Mouse (Mus musculus): Measurements from ENCODE around the gene Fbxo47.
A peak's percentile ranks its signal among the peaks of the same experiment; 100 is the strongest.

Fbxo47 gene

DNA sequence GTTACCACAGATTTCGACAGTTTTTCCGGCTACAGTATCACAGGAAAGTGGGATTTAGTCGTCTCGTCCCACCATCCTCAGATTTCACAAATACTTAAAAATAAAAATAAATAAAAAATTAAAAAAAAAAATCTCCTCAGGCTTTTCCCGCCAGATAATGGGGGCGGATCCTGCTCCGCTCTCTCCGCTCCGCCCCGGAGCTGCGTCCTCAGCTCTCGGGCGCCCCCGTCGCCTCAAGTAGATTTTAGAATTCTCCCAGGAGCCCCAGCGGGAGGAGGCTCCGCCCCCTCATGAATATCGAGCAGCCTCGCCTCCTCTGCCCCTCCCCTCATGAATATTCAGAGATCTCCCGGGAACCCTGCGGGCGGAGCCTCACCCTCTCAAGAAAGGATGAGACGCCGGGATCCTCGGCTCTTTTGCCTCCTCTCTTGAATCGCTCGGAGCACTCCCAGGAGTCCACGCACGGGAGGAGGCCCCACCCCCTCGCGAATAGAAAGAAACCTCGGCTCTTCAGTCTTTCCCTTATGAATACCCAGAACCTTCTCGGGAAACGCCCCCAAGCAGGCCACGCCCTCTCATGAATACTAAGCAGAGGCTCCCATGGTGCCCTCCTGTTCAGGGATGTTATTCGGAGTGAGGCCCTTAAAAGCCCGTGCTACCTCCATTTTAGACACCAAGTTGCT, at the start of gene Fbxo47:
Fbxo47 (minus strand) TSS at position 237 of the 683 bp plus-strand sequence.
- DNase-seq (ENCODE audit: low spot score in 2 of 2): peak; percentile 86 to 89

- DNase-seq (ENCODE audit: low spot score in 2 of 2): no peak
Observed at GRCm38 (mm10) chr11:97933553-97933952, 49.6 kb upstream of the Fbxo47 start.

GRCm38 (mm10) chr11:97928905-97929304, 45.0 kb upstream of the Fbxo47 start:
- no peak for DNase-seq (ENCODE audit: low spot score in 2 of 2)

GRCm38 (mm10) chr11:97924217-97924616, 40.3 kb upstream of the Fbxo47 start:
- no peak for DNase-seq (ENCODE audit: low spot score in 2 of 2)

DNA sequence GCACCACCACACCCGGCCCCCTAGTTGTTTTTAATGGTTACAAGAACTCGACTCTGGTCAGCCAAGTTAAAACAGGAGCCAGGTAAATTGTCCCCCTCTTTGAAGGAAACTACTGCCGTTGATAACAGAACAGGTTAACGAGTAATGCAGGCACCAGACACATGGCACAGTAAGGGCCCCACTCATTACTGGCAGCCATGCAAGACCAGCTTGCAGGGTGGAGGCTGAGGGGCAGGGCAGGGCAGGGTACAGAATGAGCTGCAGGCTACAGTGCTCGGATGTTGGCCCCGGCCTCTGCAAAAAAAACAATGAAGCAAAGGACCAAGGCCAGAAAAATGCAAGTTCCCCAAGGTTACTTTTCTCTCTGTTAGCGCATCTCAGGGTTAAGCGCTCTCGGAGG, 39.7 kb upstream of the Fbxo47 start:
- no peak for DNase-seq (ENCODE audit: low spot score in 2 of 2)

DNA sequence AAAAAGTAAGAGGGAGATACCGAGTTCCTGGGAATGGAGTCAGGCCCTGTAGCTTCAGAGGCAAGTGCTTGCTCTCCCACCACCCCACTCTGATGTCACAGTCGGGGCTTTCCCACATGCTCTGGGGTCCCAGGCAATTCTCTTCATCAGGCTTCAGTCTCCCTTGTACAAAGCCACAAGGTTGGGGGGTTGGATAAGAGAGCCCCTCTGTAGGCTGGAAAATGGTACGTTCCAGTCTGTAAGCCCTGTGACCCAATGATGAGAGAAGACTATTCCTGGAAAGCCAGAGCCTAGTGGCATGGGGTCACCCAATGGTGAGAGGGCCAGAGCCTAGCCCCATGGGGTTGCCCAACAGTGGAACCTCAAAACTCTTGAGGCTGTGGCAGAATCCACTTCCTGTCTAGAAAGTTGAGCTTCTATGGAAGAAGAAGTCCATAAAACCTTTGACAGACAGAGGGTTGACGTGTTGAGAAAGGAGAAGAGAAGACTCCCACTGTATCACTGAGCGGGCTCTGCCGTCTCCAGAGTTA, 32.1 kb upstream of the Fbxo47 start:
- DNase-seq (ENCODE audit: low spot score in 2 of 2): no peak

GRCm38 (mm10) chr11:97915471-97915870, 31.5 kb upstream of the Fbxo47 start:
- no peak for DNase-seq (ENCODE audit: low spot score in 2 of 2)

GRCm38 (mm10) chr11:97913111-97913510, 29.2 kb upstream of the Fbxo47 start:
- DNase-seq (ENCODE audit: low spot score in 2 of 2): no peak

GRCm38 (mm10) chr11:97908634-97909348, 24.8 kb upstream of the Fbxo47 start:
- no peak for DNase-seq (ENCODE audit: low spot score in 2 of 2)

DNA sequence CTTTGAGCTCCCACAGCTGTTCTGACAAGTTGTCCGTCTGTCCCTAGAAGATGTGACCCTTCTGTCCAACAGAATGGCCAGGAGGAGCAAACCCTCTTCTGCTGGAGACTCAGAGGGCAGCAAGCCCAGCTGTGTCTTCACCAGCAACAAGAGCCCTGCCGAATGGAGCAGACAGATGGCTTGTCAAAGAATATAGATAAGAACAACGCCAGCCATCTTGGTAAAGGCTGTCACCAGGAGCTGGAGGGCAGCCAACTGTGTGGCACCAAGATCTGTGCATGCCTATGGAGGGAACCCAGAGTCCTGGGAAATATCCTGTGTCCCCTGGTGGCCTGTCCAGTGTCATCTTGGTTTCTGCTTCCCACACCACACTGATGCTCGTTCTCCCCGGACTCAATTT, 24.0 kb upstream of the Fbxo47 start:
- no peak for DNase-seq (ENCODE audit: low spot score in 2 of 2)

DNA sequence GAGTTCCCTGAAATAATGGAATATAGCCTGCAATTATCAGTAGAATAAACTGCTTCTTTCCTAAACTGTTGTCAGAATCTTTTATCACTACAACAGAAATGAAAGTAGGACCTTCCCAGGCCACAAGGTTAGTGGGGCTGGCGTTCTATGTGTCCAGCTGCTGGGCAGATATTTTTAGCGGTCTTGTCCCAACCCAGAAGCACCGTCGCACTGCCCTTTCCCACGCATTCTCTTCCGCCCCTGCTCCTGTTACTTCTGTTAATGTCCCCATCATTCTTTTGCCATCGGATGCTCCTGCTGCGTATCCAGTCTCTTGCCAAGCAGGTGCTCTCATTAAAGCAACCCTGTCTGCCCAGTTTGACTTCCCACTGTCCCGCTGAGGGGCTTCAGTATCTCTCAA, 23.0 kb upstream of the Fbxo47 start:
- DNase-seq (ENCODE audit: low spot score in 2 of 2): no peak

- DNase-seq (ENCODE audit: low spot score in 2 of 2): no peak
Observed at GRCm38 (mm10) chr11:97905941-97906340, 22.0 kb upstream of the Fbxo47 start.

GRCm38 (mm10) chr11:97905540-97905939, 21.6 kb upstream of the Fbxo47 start:
- no peak for DNase-seq (ENCODE audit: low spot score in 2 of 2)

DNA sequence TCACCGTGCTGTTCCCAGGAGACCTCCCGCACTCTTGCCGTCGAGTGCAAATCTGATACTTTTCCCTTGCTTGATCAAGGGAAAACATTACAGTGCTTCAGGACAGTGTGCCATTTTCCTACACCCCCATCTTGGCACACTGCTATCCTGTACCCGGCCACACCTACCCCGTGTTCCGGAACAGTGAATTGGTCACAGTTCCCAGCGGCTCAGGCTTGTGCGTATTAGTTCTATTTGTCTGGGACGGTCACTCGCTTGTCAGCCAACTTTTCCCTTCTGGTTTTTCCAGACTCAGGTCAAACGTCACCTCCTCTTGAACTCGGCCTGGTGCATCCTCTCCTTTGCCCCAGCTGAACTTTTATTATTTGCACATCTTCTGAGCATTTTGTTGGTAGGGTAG, 20.8 kb upstream of the Fbxo47 start:
- no peak for DNase-seq (ENCODE audit: low spot score in 2 of 2)

DNA sequence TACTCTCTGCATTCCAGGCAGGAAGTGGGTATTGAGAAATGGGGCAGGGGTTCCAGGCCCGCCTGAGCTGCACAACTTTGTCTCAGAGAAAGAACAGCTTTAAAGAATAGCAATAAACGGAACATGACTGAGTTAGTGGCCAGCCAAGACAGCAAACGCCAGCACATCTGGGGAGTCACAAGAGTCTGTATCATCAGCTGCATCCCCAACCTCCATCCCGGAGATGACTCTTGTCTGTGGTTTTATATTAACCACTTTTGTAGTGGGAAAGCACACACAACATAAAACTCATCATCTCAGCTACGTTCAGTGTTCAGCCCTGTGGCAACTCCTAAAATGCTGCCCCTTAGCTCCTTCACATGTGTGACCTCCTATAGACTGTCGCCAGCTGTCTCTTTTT, 17.9 kb upstream of the Fbxo47 start:
- no peak for DNase-seq (ENCODE audit: low spot score in 2 of 2)

- DNase-seq (ENCODE audit: low spot score in 2 of 2): peak; percentile 78 to 89
Observed at GRCm38 (mm10) chr11:97899822-97900221, 15.9 kb upstream of the Fbxo47 start.

DNA sequence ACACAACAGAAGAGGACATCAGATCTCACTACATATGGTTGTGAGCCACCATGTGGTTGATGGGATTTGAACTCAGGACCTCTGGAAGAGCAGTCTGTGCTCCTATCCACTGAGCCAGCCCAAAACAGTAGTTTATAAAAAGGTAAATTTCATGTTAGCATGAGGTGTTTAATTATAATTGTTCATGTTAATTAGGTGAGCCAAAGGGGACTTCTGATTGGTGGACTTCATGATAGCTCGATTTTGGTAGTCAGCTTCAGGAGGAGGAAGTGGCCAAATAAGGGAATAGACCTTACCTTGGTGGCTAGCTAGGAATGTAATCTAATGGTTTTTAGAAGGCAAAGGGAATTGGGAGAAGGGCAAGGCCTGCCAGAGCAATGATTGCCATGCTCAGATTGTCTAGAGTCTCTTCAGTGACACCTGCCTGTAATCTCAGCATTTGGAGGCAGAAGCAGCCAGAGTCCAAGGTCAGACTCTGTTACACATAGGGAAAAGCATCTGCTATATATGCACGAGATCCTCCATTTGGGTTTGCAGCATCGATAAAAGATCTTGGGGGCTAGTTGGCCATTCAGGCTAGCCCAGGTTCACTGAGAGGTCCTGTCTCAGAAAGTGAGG, 13.7 kb upstream of the Fbxo47 start:
- DNase-seq (ENCODE audit: low spot score in 2 of 2): no peak

GRCm38 (mm10) chr11:97896655-97897054, 12.7 kb upstream of the Fbxo47 start:
- no peak for DNase-seq (ENCODE audit: low spot score in 2 of 2)

DNA sequence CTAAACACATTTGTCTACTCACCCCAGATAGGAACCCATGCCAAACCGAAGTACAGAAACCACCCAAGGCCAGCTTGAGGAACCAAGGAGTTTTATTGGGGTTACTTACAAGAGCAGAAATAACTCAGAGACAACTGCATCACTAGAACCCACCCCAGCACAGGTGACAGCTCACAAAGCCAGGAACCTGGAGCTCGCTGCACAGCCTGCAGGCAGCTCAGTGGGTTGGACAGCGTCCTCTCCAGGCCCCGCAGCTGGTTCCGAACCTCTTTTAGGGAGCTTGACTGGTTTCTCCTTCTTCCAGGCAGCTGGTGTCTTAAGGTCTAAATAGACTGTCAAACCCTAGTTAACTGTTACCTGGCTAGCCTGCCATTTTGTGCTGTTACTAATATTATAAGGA, 7.9 kb upstream of the Fbxo47 start:
- no peak for DNase-seq (ENCODE audit: low spot score in 2 of 2)

DNA sequence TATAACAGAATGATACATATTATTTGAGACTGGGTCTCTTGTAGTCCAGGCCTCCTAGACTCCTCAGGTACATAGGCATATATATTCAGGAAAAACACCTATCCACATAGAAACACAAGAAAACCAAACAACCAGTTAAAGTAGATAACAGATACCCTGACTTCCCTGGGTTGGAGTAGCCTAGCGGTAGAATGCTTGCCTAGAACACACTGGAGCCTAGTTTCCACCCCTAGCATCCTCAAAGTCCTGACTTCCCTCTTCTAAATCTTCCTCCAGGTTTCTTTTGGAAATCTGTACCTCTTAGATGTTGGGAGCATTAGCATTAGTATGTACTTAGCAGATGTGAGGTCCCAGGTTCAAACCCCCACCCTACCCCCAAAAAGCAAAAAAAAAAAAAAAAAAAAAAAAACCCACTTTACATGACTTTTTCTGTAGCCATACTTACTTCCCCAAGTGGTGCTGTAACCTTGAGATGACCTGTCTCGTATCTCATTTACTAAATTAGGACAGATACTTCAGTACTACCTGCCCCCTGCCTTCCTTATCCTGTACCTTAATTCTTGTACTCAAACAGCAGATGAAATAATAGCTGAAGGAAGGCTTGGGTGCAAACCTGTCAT, 1.5 kb upstream of the Fbxo47 start:
- DNase-seq (ENCODE audit: low spot score in 2 of 2): no peak

DNA sequence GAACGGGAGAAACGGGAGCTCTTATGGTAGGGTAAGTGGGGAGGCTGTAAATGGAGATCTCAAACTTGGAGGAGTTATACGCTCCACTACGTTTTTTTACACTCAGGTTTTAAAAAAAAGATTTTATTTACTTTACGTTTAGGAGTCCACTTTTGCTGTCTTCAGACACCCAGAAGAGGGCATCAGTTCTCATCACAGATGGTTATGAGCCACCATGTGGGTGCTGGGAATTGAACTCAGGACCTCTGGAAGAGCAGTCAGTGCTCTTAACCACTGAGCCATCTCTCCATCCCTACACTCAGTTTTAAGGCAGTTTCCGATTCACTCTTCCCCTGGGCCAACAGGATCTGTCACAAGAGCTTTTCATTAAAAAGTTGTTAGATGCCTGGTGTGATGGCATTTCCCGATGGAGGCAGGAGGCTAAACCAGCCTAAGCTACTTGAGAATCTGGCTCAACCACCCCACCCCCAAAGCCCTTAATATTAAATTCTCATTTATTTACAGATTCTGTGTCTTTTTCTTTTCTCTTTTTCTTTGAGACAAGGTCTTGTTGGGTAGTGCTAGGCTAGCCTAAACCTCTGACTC, 739 bp upstream of the Fbxo47 start:
- no peak for DNase-seq (ENCODE audit: low spot score in 2 of 2)

DNA sequence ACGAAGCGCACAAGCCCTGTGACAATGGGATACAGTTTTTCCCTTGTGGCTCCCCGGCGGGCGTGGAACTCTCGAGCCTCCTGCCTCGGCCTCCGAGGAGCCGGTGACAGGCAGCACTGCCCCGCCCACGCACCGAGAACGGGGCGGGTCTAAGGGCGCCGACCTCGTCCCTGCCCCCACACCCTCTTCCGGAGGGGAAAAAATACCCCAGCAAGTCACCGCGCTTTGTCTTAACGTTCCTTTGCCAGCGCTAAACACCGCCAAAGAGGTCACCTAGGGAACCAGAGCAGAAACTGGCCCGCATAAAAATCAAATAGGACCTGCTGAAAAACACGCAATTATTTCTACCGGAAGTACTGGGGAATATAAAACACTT, 424 bp downstream of the Fbxo47 start:
- peak; percentile 39 to 47 for DNase-seq (ENCODE audit: low spot score in 2 of 2)
